Mouse (Mus musculus) heart, embryonic 16.5 days (tissue): Measurements from ENCODE around the gene Creld1. TPM values are rescaled to one million over a fixed set of nuclear protein-coding genes. Genes with fewer than 3 reads are reported as not detected.

Source experiments
- ATAC-seq: fragments of 200-750 bp; cut with Nextera tagmentation; replicated peaks from 2 replicates; pipeline ENCODE4 v1.8.0; 2017; ENCODE audit warnings: moderate number of reproducible peaks; ENCODE audit not compliant: insufficient read depth, low FRiP score; ENCODE audit errors: extremely low read depth
- H3K27ac ChIP-seq: fragments of 300-500 bp; sonication (generic); 2 replicates; pipeline ENCODE4 v1.5.1; 2014; ENCODE audit warnings: mild to moderate bottlenecking, low read length, control low read depth, moderate library complexity
- H3K27me3 ChIP-seq: fragments of 300-500 bp; sonication (generic); 2 replicates; pipeline ENCODE4 v1.6.1; 2014; ENCODE audit warnings: low read length, mixed read lengths; ENCODE audit not compliant: control insufficient read depth, insufficient read depth
- H3K36me3 ChIP-seq: fragments of 300-500 bp; sonication (generic); 2 replicates; pipeline ENCODE4 v1.6.1; 2014; ENCODE audit not compliant: control insufficient read depth, insufficient read depth
- H3K4me1 ChIP-seq: fragments of 300-500 bp; sonication (generic); 2 replicates; pipeline ENCODE4 v1.6.1; 2014; ENCODE audit warnings: low read length, mixed read lengths; ENCODE audit not compliant: control insufficient read depth, insufficient read depth
- H3K4me2 ChIP-seq: fragments of 300-500 bp; sonication (generic); 2 replicates; pipeline ENCODE4 v1.6.1; 2014; ENCODE audit warnings: low read depth, mild to moderate bottlenecking, control low read depth, low read length
- H3K4me3 ChIP-seq: fragments of 300-500 bp; sonication (generic); 2 replicates; pipeline ENCODE4 v1.5.1; 2014; ENCODE audit warnings: mild to moderate bottlenecking, control low read depth, low read length
- H3K9ac ChIP-seq: fragments of 300-500 bp; sonication (generic); 2 replicates; pipeline ENCODE4 v1.6.1; 2014; ENCODE audit warnings: low read length, control low read depth
- H3K9me3 ChIP-seq: fragments of 300-500 bp; sonication (generic); replicated peaks from 2 replicates; pipeline ENCODE4 v1.6.1; 2016; ENCODE audit warnings: low read length; ENCODE audit not compliant: control insufficient read depth
- WGBS: fragments of 180-500 bp; shearing (Covaris S2); extraction: QIAGEN DNeasy Blood & Tissue Kit; methylation state at CpG from one replicate; pipeline ENCODE4 v1.1.7; 2014; 5-methylcytosine and 5-hydroxymethylcytosine counted together
- polyA plus RNA-seq: library from polyadenylated mRNA; unstranded; fragments of >200 nt; fragmentation: Nextera tagmentation; extraction: Ambion mirVana; gene quantifications from 2 replicates; pipeline ENCODE4 v1.2.1, GENCODE M21; 2015

Creld1 gene
- polyA plus RNA-seq, 1 experiment from 2014 or later, result 44.8 TPM

DNA sequence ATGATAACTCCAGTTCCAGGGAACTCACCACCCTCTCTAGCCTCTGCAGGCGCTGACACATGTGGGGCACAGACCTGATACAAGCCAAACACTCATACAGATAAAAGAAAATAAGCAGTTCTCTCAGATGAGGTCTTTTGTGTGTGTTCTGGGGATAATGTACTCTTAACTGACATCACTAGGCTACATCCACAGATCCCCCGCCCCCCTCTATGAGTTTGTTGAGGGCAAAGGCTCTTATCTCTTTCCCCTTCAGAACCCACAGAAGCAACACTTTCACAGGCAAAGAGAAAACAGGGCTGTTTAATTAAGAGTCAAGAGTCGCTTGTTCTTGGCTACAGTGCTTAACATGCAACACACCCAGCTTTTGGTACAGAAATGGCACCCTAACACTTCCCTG, 31.5 kb downstream of the Creld1 start:
- Histone ChIP-seq H3K9ac (no peak overlapping the region), H3K4me2 (no peak overlapping the region), H3K27ac (no peak overlapping the region), H3K9me3 (0 out of 2 replicates have a peak, but pooled peaks cover 3% of the 10 kb centered on the region), H3K4me3 (no peak overlapping the region), H3K27me3 (no peaks in the 10 kb centered on the region), H3K4me1 (no peaks in the 10 kb centered on the region), H3K36me3 (peaks cover 60% of the 10 kb centered on the region)
- 94% methylated on average over 3 of the region's 3 CpGs for WGBS
- ATAC-seq, result no peak

DNA sequence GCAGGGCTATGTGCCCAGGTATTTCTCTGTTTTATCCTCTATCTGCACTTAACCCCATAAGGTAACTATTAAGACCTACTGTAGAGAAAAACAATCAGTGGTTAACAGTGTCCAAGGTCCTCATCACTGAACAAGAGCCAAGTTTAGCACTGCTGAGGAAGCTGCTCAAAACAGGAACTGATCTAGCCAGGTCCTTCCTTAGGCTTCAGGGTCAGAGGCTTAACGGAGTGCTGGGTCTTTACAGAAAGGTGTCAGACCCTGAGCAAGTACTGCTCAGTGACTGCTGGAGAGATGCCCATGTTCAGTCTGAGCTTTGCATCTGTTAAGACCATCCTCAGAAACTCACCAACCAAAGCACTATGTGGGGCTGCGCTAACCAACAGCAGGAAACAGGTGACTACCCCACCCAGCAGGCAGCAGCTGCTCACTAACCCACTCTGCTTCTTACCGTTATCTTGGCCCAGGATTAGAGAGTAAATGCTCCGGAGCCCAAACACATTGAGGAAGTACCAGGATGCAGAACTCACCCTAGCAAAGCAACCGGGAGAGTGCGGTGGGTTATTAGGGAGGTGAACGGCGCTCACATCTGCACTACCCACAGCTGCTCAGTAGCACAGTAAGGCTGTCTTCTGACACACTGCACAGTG, 34.5 kb downstream of the Creld1 start:
- WGBS, result 82% methylated on average over 8 of the region's 8 CpGs
- no peak overlapping the region for H3K9ac ChIP-seq
- H3K27ac ChIP-seq, result peak overlapping the region; percentile 5; the same call in 1 of the 2 replicates
- no peak overlapping the region for H3K4me2 ChIP-seq
- peak; percentile 52 for ATAC-seq
- peaks cover 84% of the 10 kb centered on the region for H3K36me3 ChIP-seq
- no peaks in the 10 kb centered on the region for H3K9me3 ChIP-seq
- H3K4me3 ChIP-seq, result no peak overlapping the region
- no peaks in the 10 kb centered on the region for H3K27me3 ChIP-seq
- no peaks in the 10 kb centered on the region for H3K4me1 ChIP-seq

DNA sequence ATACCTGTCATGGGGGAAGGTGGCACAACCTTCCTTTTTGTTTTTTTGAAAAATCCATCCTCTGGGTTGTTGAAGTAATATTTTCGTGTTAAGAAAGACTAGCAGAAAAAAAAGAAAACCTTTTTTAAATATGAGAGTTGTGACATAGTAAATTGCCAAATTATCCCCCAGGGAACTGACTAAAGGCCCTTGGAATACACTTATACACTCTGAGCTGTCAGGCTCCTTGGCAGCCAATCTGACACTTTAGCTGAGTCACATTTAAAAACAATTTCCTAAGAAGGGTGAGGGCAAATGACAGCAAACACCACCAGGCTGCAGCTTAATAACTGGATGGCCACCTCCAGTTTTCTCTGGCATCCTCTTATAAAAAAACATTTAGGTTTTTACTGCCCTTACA, 39.2 kb downstream of the Creld1 start:
- no peaks in the 10 kb centered on the region for H3K27me3 ChIP-seq
- WGBS, result 65% methylated on average over 1 of the region's 1 CpGs
- no peak for ATAC-seq

DNA sequence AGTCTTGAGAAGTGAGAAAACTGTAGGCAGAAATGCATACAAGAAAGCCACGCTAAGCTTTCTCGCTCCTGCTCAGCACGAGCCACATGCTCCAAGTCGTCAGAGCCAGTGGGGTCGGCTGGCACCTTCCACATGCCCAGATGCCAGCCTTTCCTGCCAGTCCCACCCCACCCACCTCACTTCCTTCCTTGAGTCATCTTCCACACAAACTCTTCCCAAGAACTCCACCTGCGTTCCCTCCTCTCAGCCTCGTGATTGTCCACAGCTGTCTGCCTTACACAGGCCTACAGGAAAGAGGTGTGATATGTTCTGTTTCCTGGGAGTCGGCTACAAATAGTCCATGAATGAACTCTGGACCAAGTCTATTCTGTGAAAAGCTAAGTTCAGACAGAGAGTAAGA, 40.3 kb downstream of the Creld1 start:
- Histone ChIP-seq H3K4me3 (no peak overlapping the region), H3K36me3 (peaks cover 46% of the 10 kb centered on the region), H3K27me3 (no peaks in the 10 kb centered on the region), H3K9me3 (no peaks in the 10 kb centered on the region), H3K4me2 (no peak overlapping the region), H3K4me1 (no peaks in the 10 kb centered on the region), H3K27ac (no peak overlapping the region), H3K9ac (no peak overlapping the region)
- no peak for ATAC-seq
- 76% methylated on average over 8 of the region's 8 CpGs for WGBS

More for the DNA sequence above, 39.2 kb downstream of the Creld1 start:
- Histone ChIP-seq H3K9me3 (no peaks in the 10 kb centered on the region), H3K36me3 (peaks cover 55% of the 10 kb centered on the region), H3K4me2 (no peak overlapping the region), H3K27ac (no peak overlapping the region), H3K9ac (no peak overlapping the region), H3K4me1 (no peaks in the 10 kb centered on the region), H3K4me3 (no peak overlapping the region)

DNA sequence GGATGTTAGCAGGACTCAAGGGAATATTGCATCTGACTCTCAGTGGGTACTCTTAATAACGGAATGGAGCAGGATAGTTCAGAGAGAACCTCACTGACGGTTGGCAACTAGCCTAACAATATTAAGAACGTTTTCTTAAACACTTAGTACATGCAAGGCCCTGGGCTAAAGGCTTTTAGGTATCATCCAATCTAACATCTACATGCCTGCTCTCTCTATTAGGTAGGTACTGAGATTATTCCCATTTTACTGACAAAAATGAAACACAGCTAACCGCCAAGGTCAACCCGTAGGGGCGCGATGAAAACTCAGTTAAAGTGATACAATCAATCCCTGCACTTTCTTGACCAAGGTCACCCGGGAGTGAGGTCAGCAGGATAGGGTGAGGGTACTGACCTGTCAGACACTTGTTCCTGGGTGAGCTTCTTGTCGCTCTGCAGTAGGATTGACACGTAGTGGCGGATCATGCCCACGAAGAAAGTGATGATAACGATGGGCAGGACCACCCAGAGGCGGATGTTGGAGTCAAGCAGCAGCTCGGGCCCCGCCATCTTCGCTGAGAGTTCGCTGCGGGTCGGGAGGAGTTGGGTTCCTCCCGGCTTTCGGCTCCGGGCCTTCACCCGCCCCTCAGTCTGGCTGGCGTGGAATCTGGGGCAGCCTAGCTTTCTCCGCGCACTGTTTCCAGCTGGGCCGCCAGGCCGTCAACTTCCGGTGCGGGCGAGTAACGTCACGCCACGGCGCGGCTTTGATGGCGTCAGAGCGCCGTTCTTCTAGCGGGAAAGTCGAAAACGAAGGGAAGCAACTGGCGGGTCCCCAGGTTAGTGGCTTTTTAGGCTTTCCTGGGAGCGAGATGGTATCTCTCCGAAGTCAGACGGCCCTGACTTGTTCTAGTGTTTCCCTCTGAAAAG, 48.1 kb downstream of the Creld1 start, which contains the start of the genes Emc3 and Fancd2:
Emc3 (minus strand) TSS at position 721 of the 908 bp plus-strand sequence.
Fancd2 (plus strand) TSS at position 751 of the 908 bp plus-strand sequence.
- ATAC-seq, result peak; percentile 77
- Histone ChIP-seq H3K36me3 (0 out of 2 replicates have a peak, but pooled peaks cover 3% of the 10 kb centered on the region), H3K4me2 (peak within 1 kb of the TSS; percentile 75), H3K27me3 (no peaks in the 10 kb centered on the region), H3K4me3 (peak within 1 kb of the TSS; percentile 90), H3K4me1 (peaks cover 10% of the 10 kb centered on the region), H3K9ac (peak within 1 kb of the TSS; percentile 86), H3K27ac (peak within 1 kb of the TSS; percentile 75), H3K9me3 (no peaks in the 10 kb centered on the region)
- under 1% methylated on average over 47 of the region's 47 CpGs for WGBS

DNA sequence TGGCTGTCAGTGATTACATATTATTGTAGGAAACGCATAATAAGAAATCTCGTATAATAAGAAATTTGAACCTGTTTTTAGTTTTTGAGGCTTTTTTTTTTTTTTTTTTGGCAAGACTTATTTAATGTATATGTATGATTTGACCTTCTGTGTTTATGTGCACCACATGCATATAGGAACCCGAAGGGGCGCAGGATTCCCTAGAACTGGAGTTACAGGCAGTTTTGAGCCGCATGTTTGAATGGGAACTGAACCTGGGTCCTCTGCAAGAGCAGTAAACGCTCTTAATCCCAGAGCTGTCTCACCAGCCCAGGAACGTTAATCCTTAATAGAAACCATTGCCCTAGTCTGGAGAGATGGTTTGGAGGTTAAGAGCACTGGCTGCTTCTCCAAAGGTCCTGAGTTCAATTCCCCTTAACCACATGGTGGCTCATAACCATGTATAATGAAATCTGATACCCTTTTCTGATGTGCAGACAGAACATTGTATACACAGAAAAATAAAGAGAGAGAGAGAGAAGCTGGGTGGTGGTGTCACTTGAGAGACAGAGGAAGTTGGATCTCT, 48.8 kb downstream of the Creld1 start:
- WGBS, result 8% methylated on average over 7 of the region's 7 CpGs
- Histone ChIP-seq H3K4me1 (peaks cover 10% of the 10 kb centered on the region), H3K4me3 (peak overlapping the region; percentile 90), H3K27ac (no peak overlapping the region; the same call in 1 of the 2 replicates), H3K4me2 (peak overlapping the region; percentile 72), H3K9me3 (no peaks in the 10 kb centered on the region), H3K9ac (peak overlapping the region; percentile 86), H3K27me3 (no peaks in the 10 kb centered on the region), H3K36me3 (no peaks in the 10 kb centered on the region)
- ATAC-seq, result no peak

DNA sequence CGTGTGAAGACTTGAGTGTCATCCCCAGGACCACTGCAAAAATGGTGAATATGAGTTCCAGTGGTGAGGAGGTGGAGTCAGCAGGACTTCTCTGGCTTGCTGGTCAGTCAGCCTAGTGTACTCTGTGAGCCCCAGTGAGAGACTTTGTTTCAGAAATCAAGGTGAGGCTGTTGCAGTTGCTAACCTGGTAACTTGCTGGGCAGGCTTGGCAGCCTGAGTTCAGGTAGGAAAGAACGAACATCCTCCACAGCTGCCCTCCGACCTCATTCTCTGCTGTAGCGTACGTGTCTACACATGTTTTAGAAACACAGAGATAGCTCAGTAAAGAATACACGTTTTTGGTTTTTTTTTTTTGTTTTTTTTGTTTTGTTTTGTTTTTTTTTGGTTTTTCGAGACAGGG, 51.8 kb downstream of the Creld1 start:
- peaks cover 10% of the 10 kb centered on the region for H3K4me1 ChIP-seq
- no peak overlapping the region for H3K4me2 ChIP-seq
- 79% methylated on average over 7 of the region's 7 CpGs for WGBS
- no peaks in the 10 kb centered on the region for H3K27me3 ChIP-seq
- no peak overlapping the region for H3K27ac ChIP-seq
- H3K9ac ChIP-seq, result no peak overlapping the region
- H3K36me3 ChIP-seq, result 0 out of 2 replicates have a peak, but pooled peaks cover 3% of the 10 kb centered on the region
- no peak for ATAC-seq
- no peak overlapping the region for H3K4me3 ChIP-seq
- H3K9me3 ChIP-seq, result no peaks in the 10 kb centered on the region

DNA sequence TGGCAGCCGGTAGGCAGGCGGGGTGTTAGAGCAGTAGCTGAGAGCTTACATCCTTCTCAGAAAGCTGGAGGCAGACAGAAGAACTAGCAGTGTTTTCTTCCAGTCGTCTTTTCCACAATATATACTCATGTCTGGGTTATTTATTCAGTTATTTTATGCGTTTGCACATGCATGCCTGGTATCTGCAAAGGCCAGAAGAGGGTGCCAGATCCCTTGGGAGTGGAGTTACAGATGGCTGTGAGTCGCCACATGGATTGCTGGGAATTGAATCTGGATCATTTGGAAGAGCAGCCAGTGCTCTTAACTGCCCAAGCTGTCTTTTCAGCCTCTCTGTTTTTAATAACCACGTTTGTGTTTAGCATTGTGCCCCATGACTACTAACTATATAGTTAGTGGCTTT, 58.5 kb downstream of the Creld1 start:
- no peak overlapping the region for H3K9ac ChIP-seq
- 84% methylated on average over 6 of the region's 6 CpGs for WGBS
- H3K27ac ChIP-seq, result no peak overlapping the region
- no peak overlapping the region for H3K4me2 ChIP-seq
- H3K4me1 ChIP-seq, result no peaks in the 10 kb centered on the region
- no peaks in the 10 kb centered on the region for H3K9me3 ChIP-seq
- peaks cover 3% of the 10 kb centered on the region; the same call in 1 of the 2 replicates for H3K36me3 ChIP-seq
- no peak overlapping the region for H3K4me3 ChIP-seq
- ATAC-seq, result no peak
- H3K27me3 ChIP-seq, result no peaks in the 10 kb centered on the region
